Mouse (Mus musculus) gastrocnemius, adult 8-10 months (tissue): ENCODE results near the gene Setd4. TPM values are rescaled to one million over a fixed set of nuclear protein-coding genes. Genes with fewer than 3 reads are reported as not detected.

Experiments used
- DNase-seq, 2 experiments: peaks; one replicate each; pipeline ENCODE4 v3.0.0; 2022; ENCODE audit warnings: low spot score in 2 of 2
- total RNA-seq, 4 experiments: library from RNA; stranded (reverse); gene quantifications; 2 replicates each; pipeline ENCODE4 v1.2.4; 2022

Gene Setd4
- total RNA-seq, 4 experiments from 2014 or later = 0.48 to 0.74 (median 0.67) TPM

- DNase-seq = no peak
These were observed 11.2 kb downstream of the Setd4 start for GRCm38 (mm10) chr16:93592711-93593110.

DNA sequence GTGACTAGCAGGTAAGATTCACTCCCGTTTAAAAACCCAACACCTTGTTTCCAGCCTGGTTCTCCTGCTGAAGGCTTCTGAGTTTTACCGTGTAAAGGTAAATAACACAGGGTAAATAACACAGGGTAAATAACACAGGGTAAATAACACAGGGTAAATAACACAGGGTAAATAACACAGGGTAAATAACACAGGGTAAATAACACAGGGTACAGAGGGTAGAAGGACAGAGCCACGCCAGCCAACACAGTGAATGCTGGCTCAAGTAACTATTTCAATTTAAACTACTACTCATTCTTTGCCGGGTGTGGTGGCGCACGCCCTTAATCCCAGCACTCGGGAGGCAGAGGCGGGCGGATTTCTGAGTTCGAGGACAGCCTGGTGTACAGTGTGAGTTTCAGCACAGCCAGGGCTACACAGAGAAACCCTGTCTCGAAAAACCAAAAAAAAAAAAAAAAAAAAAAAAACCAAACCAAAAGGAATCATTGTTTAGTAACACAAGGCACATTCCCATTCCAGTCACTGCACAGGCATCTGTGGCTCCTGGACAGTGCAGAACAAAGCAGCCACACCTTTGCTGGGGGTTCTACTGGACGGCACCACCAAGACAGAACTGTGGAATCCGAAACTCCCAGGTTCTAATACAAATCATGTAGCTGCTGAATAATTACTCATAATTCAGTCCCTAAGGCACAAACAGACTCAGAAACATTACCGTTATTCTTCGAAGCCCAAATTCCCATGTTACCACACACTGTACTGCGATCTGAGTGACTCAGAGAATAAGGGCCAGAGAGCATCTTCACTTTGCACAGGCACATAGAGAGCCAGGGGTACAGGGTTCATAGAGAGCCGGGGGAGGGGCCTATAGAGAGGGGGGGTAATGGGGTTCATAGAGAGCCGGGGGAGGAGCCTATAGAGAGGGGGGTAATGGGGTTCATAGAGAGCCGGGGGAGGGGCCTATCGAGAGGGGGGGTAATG is 12.1 kb downstream of the Setd4 start:
- DNase-seq = no peak

GRCm38 (mm10) chr16:93590915-93591314 is 12.9 kb downstream of the Setd4 start:
- DNase-seq = no peak

- DNase-seq = no peak
These were observed 15.6 kb downstream of the Setd4 start for GRCm38 (mm10) chr16:93588281-93588680.

- DNase-seq = no peak
These were observed 17.5 kb downstream of the Setd4 start for GRCm38 (mm10) chr16:93586382-93586781.

DNA sequence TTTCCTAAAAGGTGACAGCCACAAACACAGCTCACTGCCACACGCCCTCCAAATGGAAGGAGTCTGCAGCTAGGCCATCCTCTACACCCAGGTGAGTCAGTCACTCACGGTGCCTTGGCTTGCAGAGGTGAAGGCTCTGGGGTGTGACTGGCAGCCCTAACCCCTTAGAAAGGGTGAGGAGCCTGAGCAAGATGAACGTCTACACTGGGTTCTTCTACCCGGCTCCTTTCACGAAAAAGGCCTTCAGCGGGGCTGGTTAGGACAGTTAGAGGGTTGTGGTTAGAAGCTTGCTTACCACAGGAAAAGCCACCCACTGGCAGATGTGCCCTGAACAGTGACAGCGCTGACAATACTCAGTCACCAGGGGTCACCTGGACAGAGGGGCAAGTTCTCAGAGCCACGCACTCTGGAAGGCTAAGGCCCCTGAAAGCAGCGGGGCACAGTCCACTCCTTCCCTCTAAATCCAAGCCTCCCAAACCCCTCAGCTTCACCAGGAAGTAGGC is 18.1 kb downstream of the Setd4 start:
- DNase-seq = no peak

- DNase-seq = peak in 1 of 2 experiments; percentile 12
These were observed 18.7 kb downstream of the Setd4 start for GRCm38 (mm10) chr16:93584976-93585702.

GRCm38 (mm10) chr16:93581125-93581524 is 22.7 kb downstream of the Setd4 start:
- no peak for DNase-seq

GRCm38 (mm10) chr16:93578346-93579005 is 25.4 kb downstream of the Setd4 start:
- DNase-seq = no peak

DNA sequence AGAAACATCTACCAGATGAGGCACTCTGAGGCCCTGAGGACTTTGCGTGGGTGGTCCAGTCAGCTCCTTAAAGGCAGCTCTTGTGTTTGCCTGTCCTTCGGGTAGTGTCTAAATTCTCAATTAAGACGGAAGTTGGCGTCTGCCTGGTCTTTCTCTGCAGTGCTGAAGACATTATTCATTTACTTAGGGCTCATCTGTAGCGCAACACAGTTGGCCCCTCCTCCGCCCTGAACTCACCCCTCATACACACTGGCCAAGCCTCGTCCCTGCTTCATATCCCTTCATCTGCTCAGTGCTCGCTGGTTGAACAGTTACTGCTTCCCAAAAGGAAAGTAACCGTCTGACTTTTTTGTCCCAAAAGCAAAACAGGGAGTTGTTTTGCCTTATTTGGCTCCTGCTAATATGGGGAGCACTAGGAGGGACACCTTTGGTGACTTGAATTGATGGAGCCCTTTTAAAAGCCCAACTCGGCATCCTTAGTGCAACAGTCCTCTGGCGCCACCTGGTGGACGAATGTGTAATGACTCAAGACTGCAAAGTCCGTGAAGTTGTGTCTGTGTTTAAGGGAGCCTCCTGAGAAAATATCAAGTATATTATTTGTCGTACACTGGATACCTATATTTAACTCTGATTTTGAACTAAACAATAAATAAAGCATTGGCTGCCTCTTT is 27.3 kb downstream of the Setd4 start:
- peak; percentile 46 to 48 for DNase-seq

DNA sequence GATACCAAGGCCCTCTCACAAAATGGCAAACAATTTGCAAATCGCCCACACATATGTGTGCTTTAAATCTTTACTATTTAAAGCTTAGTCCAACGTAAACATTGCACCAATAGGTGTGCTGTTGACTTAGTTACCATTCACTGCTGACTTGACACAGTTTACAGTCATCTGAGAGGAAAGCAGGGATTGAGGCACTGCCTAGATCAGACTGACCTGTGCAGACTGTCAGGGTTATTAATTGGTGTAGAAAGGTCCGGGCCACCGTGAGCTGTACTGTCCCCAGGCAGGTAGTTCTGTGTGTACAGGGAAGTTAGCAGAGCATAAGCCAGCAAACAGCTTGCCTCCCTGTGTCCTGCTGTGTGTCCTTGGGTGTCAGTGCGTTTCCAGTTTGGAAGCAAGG is 28.3 kb downstream of the Setd4 start:
- DNase-seq = no peak

GRCm38 (mm10) chr16:93574521-93575191 is 29.2 kb downstream of the Setd4 start:
- DNase-seq = no peak

GRCm38 (mm10) chr16:93573434-93573833 is 30.4 kb downstream of the Setd4 start:
- DNase-seq = no peak

- no peak for DNase-seq
These were observed 31.5 kb downstream of the Setd4 start for GRCm38 (mm10) chr16:93572383-93572782.

GRCm38 (mm10) chr16:93558499-93558898 is 45.4 kb downstream of the Setd4 start:
- no peak for DNase-seq

DNA sequence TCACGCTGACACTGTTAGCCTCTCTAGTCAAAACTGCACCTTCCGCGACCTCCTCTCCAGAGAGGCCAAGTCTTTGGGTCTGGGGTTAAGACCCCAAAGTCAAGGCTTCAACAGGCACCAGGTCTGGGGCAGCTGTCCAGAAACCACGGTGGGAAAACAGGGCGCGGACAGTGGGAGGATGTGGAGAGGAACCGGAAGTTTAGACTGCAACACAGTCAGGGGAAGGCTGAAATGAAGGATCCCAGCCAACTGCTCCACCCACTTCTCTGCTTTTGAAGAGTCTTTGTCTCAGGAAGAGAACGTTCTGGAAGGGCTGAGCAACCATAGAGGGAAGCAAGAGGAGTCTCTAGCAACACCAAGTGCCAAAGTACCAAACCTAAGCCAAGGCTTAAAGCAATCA is 46.2 kb downstream of the Setd4 start:
- DNase-seq = no peak

DNA sequence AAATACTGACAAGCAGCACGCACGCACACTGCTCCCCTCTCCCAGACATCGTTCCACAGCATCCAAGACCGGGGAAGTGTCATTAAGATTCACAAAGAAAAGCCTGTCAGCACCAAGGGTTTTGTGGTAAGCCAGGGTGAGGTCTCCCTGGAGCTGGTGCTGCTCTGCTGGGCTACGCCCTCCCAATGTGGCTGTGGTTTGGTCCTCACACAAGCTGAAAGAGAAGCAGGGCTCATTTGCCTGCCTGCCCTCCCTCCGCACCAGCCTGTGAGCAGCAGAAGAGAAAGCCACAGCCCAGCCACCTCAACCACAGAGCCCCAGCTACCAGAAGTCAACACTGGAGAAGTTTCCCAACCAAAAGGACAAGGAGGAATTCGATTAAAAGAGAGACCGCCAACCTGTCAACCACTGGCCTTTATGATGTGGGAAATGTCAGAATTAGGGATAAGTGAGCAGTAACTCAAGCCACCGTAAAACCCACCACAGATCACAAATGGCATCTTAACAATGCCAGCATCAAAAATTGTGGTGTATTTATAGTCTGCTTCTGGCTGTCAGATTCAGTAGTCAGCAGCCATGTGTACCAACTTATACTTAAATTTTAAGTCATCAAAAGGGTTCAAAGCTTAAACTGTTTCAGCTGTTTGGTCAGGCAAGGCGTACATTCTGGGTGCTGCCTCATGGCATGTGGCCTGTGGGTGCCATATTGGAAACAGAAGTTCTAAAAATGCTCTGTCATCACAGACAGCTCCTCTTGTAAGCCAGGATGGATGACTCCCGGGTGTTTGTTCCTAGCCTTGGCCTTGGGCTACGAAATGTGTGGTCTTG is 51.0 kb downstream of the Setd4 start:
- DNase-seq = no peak

GRCm38 (mm10) chr16:93549287-93549686 is 54.6 kb downstream of the Setd4 start:
- no peak for DNase-seq

GRCm38 (mm10) chr16:93548045-93548444 is 55.8 kb downstream of the Setd4 start:
- no peak for DNase-seq

GRCm38 (mm10) chr16:93547122-93547521 is 56.7 kb downstream of the Setd4 start:
- no peak for DNase-seq
